Mouse (Mus musculus) lung, postnatal 4 days (tissue): ENCODE results near the gene Asphd1.
"Not testable (repeated sequence)": the region's sequence is repeated elsewhere in the genome, so short reads cannot be mapped to it uniquely, and the experiment has no call there.

Experiments
- DNase-seq, 2 experiments: peaks; one replicate each; pipeline ENCODE4 v3.0.0; 2021

Gene Asphd1

DNA sequence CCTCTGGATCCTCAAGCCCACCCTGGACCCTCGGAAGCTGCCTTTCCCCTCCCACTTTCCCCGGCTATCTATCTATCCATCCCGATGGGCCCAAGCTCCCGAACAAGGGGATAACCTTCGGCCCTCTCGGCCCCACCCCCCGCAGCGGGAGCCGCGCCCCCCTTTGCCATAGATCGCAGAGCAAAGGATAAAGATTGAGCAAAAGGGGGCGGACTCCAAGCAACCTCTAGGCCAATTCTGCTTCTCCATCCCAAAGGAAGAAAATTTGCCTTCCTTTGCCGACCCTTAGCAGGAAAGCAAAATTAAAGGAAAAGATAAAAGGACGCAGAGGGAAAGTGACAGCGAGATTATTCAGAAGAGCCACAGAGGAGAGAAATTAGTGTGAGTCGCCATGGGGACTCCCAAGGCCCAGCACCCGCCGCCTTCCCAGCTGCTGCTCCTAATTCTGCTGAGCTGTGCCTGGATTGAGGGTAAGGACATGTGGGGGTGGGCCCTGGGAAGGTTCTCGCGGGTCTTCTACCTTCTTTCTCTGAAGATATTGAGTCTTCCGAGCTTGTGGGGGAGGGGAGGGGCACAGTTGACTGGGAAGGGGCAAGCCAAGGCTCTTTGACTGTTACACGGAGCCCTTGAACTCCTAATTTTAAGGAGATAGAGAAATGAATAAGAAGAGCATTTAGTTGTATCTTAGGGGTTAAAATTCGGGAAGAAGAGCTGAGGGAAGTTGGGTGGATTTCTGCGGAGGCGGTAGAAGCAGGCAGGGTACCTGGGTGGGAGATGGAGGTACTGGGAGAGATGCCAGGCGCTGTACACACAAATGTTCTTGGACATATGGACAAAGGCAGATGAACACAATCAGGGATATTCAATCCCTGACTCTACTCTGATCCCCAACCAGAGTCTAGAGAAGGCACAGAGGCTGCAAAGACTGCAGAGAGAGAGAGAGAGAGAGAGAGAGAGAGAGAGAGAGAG lies 1.5 kb upstream of the Asphd1 start:
- no peak for DNase-seq

DNA sequence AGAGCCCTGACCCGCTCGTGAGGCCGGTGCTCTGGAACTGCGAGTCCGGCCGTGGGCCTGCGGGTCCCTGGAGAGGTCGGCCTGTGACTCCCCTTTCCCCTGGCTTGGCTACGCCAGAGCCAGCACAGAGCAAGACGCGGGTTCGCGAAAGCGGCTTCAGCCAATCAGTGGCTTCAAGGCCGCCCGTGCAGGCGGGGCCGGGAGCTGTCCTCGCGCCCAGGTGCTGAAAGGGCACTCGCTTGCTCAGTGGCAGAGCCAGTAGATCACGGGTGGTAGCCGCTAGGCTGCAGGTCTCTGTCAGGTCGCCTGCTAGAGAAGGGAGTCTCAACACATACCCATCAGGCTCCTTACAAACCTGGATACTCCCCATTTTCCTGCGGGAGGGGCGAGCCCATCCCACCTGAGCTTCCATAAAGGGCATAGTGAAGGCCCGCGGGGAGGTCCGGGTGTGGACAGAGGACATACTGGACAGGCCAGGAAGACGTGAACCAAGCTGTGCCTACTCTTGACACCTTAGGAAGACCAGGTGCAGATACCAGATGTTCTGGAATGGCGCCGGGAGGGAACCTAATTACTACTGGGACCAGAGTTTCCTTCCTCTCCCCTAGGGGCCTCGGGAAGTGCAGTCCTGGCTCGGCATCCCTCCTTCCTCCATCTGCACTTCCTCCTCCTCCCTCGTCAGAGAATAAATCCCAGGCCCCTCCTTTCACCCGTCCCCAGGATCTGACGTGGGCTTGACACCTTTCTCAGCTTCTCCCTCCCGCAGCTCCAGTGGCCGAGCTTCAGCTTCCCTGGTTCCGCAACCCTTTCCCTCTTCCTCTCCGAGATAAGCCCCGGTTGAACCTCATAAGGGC lies 638 bp upstream of the Asphd1 start, which contains the start of gene Sez6l2:
Sez6l2 (plus strand) TSS at position 771 of the 854 bp plus-strand sequence.
- DNase-seq, result peak; percentile 90 to 93

DNA sequence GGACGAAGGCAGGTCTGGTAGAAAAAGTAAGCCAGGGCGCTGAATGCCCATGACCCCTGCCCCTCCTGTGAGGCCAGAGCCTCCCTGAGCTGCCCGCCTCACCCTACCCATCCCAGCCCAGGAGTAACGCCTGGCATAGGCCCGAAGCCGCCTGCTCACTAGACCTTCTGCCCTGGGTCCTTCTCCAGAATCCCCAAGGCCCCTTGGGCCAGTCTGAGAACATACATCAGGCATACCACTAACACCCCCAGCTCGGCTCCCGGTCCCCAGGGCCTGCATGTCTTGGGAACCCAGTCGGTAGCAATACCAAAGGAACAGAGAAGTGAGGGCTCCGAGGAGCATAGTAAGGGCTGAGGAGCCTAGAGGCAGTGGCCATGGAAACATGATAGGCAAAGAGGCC lies 756 bp downstream of the Asphd1 start:
- DNase-seq, result no peak

- DNase-seq, result peak; percentile 57 to 62
These were observed 2.9 kb downstream of the Asphd1 start for GRCm38 (mm10) chr7:126946530-126946929.

GRCm38 (mm10) chr7:126941801-126942200 lies 7.6 kb downstream of the Asphd1 start:
- DNase-seq, result no peak

GRCm38 (mm10) chr7:126941171-126941570 lies 8.2 kb downstream of the Asphd1 start:
- DNase-seq, result no peak

DNA sequence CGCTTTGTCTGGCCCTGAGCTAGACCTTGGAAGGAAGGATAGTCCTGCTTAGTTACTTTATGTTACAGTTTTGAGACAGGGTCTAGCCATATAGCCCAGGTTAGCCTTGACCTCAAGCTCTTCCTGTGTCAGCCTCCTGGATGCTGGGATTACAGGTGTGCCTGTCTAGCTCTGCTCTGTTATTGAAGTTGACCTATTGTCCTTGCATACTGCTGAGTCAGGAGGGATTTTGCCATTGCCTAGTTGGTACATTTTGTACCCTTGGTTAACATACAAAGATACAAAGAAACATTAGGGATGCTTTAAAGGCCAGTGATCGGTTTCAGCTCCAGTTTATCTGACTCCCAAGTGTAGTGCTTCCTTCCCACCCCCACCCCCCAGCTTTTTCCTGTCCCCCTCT lies 16.7 kb downstream of the Asphd1 start:
- DNase-seq, result no peak

DNA sequence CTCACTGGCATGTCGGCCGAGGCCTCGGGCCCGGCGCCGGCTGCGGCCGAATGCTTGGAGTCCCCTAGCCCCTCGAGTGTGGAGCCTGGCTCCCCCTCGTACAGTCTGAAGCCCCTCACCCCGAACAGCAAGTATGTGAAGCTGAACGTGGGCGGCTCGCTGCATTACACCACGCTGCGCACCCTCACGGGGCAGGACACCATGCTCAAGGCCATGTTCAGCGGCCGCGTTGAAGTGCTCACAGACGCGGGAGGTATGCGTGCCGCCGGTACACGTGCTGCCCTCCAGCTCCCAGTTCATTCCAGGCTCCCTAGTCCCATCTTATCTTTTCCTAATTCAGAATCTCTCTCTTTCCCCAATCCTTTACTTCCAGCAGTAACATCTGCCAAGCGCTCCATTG lies 20.3 kb downstream of the Asphd1 start:
- DNase-seq, result no peak

DNA sequence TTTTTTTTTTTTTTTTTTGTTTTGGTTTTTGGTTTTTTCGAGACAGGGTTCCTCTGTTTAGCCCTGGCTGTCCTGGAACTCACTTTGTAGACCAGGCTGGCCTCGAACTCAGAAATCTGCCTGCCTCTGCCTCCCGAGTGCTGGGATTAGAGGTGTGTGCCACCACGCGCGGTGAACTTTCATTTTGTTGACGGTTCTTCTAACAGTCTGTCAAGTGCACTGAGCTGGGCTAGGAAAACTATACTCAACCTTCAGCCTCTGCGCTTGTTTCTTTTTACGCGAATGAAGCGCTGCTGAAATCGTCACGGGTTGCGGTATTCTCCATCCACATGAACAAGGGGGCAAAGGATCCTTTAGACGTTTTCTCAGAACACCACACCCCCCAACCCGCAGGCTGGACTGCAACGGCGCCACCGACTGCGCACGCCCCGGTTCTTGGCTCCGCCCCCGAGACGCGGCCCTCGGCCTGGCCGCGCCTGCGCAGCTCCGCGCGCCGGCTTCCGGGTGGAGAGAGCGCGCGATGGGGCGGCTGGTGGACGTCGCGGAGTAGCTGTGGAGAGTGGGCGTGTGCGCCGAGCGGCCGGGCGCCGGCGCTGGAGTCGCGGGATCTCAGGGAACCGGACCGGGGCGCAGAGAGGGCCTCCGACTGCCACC lies 20.9 kb downstream of the Asphd1 start, which contains the start of gene Kctd13:
Kctd13 (plus strand) TSS at position 496 of the 654 bp plus-strand sequence.
- DNase-seq, result peak; percentile 97

DNA sequence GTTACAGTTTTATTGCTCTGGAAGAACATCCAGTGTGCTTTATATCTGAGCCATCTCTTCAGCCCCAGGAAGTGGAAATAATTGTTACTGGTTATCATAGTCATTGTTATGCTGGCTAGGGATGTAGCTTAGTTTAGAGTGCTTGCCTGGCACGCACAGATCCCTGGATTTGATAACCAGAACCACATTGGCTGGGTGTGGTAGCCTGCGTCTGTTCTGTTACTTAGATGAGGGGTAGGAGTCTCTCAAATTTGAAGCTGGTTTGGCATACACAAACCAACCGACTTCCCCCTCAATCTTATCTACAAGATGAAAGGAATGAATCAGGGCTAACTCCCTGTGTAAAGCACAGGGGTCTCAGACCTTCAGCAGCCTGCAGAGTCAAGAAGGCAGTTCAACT lies 23.1 kb downstream of the Asphd1 start:
- no peak for DNase-seq

GRCm38 (mm10) chr7:126923999-126924398 lies 25.4 kb downstream of the Asphd1 start:
- no peak for DNase-seq

DNA sequence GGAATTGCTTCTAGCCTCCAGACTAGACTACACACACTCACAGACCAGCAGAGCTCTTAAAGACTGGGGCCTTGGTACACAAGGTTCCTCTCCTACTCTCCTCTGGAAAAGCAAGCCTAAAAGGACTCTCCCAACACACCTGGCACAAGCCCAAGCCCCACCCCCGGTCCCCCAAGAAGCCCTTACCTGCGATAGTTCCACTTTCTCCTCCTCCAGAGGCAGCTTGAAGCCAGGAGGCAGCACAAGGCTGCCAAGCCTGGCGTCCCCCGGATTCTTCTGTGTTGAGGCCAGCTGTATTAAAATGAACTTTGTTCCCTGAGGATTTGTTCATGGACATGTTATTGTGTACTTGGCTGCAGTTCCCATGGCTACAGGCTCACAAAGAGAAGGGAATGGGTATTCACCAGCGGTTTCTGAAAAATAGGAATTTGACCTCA lies 26.7 kb downstream of the Asphd1 start, which contains the start of gene Tmem219:
Tmem219 (minus strand) TSS at position 294 of the 437 bp plus-strand sequence.
- DNase-seq, result peak; percentile 69 to 83

DNA sequence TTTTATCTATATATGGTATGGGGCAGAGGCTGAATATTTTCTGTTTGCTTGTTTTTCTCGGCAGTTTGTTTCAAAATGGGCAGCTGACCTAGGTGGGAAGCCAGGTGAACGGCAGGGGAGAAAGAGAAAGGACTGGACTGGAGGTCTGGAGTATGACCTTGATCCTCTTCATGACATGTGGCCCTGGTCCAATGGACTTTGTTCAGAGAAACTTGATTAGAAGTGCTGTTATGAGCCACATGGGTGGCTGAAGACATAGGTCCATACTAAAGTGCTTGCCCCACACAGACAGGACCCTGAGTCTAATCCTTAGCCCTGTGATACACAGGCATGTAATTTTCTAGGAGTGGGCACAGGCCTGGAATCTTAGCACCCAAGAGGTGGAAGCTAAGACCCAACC lies 27.8 kb downstream of the Asphd1 start:
- no peak for DNase-seq

GRCm38 (mm10) chr7:126919973-126920372 lies 29.4 kb downstream of the Asphd1 start:
- no peak for DNase-seq

DNA sequence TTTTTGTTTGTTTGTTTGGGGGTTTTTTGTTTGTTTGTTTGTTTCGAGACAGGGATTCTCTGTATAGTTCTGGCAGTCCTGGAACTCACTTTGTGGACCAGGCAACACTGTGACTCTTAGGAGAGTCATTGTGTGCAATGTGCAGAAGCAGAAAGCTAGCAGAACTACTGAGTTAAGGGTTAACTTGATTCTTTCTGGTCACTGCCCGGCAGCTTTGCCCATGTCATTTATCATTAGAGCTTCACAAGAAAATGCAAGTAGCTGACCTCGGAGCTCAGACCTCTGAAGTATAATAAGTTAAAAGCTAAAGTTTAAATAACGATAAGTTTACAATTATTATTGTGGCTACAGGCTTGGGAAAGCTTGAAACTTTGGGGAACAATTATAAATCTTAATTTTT lies 31.0 kb downstream of the Asphd1 start:
- not testable (repeated sequence) for DNase-seq

DNA sequence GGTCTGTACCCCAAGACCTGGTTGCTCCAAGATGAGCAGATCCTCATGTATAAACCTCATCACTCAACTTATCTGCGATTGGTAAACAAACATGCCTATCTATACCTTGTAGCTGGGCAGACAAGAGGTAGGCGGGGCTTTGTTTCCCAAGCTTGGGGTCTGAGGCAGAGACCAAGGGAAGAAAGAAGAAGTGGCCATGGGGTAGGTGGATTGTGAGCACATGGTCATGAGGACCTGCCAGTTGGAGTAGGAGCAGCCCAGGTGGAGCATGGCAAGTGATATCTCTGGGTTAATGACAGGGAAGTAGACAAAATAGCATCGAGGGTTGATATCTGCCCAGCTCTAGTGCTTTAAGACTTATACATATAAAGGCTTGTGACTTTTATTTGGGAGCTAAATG lies 34.5 kb downstream of the Asphd1 start:
- DNase-seq, result no peak

DNA sequence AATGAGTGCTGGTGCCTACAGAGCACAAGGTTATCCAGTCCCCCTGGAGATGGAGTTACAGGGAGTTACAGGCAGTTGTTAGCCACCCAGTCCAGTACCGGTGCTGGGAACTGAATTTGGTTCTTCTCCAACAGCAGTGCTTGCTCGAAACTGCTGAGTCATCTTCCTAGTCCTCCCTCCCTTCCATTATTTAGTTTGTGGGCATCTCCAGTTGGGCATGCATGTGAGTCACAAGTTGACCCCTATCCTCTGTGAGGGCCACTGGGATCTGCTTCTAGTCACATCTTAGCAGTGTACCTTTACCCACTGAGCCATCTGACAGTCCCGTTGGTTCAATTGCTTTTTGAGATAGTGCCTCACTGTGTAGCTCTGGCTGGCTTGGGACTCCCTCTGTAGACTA lies 43.8 kb downstream of the Asphd1 start:
- no peak for DNase-seq

- not testable (repeated sequence) for DNase-seq
These were observed 49.6 kb downstream of the Asphd1 start for GRCm38 (mm10) chr7:126899781-126900180.

- DNase-seq, result peak; percentile 97 to 98
These were observed 51.0 kb downstream of the Asphd1 start for GRCm38 (mm10) chr7:126898102-126898990.

DNA sequence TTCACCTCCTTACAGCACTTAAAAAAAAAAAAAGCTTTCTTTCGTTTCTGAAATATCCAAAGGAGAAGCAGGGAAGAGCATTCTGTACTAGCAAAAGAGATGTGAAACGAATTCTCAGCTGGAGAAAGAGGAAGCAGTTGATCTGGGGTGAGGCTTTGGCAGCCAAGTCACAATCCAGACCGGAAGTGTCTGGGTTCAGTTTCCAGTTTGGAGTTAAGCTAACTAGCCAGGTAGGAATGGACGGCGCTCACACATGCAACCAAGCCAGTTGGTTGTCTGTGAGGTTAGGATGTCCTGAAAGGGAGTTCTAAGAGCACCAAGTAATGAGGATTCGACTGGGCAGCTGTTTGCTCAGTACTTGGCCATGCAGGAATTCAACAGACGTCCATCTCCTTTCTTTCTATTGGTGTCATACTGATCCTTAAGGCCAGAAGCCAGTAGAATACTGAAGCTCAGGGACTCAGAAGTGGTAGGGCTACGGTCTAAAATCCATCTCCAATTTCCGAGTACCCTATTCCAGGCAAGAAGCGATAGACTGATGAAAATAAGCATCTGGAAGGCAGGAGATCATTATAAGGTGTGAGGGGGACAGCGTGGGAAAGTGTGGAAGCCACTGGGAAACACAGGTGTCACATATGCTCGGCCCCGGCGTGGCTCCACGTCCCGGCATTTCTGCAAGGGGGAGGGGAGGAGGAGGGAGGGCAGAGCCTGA lies 51.8 kb downstream of the Asphd1 start:
- DNase-seq, result peak in 1 of 2 experiments; percentile 47

GRCm38 (mm10) chr7:126896912-126897311 lies 52.5 kb downstream of the Asphd1 start:
- DNase-seq, result no peak
